ENCODE assay signal across 27 mouse cellular contexts in genomic region chr7:66364491-66364890, GRCm38 (mm10). TPM values are rescaled to one million over a fixed set of nuclear protein-coding genes. Genes with fewer than 3 reads are reported as not detected.
A peak's percentile ranks its signal among the peaks of the same experiment; 100 is the strongest.
DNase-seq lines count a peak whose midpoint lies in the region; ATAC-seq lines count a peak whose summit lies in the region.
"Had no signal": no experiment of that assay in that cellular context is flagged by ENCODE, and none has a peak within 500 bp of the region (broad histone marks: within the 10 kb centered on the region; RNA-seq: fewer than 3 reads in every experiment).

No protein-coding gene starts in this region.

- H3K4me1 ChIP-seq in forebrain, embryonic 11.5 days (replicated peaks; ENCODE audit: control insufficient read depth, insufficient read depth, low read length) = no peaks in the 10 kb centered on the region
- H3K4me1 ChIP-seq in forebrain, embryonic 12.5 days = no peaks in the 10 kb centered on the region
- no peaks in the 10 kb centered on the region; the same call in 1 of the 2 replicates for H3K4me1 ChIP-seq in liver, embryonic 11.5 days (replicated peaks; ENCODE audit: control insufficient read depth, insufficient read depth, low read length)
- H3K4me1 ChIP-seq in liver, embryonic 12.5 days = peaks cover 6% of the 10 kb centered on the region; the same call in 1 of the 2 replicates
- H3K4me1 ChIP-seq in midbrain, embryonic 11.5 days (ENCODE audit: control insufficient read depth, insufficient read depth, low read length) = no peaks in the 10 kb centered on the region
- H3K4me1 ChIP-seq in midbrain, embryonic 10.5 days = no peaks in the 10 kb centered on the region
- H3K4me1 ChIP-seq: forebrain, embryonic 13.5 days; forebrain, embryonic 15.5 days had no signal

- no peaks in the 10 kb centered on the region for H3K27me3 ChIP-seq in forebrain, embryonic 11.5 days (ENCODE audit: control insufficient read depth, insufficient read depth, low read length)
- no peaks in the 10 kb centered on the region for H3K27me3 ChIP-seq in forebrain, embryonic 12.5 days
- no peaks in the 10 kb centered on the region for H3K27me3 ChIP-seq in liver, embryonic 11.5 days (replicated peaks; ENCODE audit: control insufficient read depth, insufficient read depth, low read length)
- no peaks in the 10 kb centered on the region for H3K27me3 ChIP-seq in liver, embryonic 12.5 days (replicated peaks)
- H3K27me3 ChIP-seq in midbrain, embryonic 11.5 days (ENCODE audit: control insufficient read depth, insufficient read depth, low read length) = no peaks in the 10 kb centered on the region
- H3K27me3 ChIP-seq in midbrain, embryonic 10.5 days (ENCODE audit: low read depth, poor library complexity, severe bottlenecking) = no peaks in the 10 kb centered on the region
- H3K27me3 ChIP-seq: CH12.LX; embryonic facial prominence, embryonic 12.5 days; forebrain, embryonic 13.5 days; forebrain, embryonic 15.5 days; Patski had no signal

- no peak overlapping the region for H3K27ac ChIP-seq in forebrain, embryonic 11.5 days (ENCODE audit: low read depth, low read length)
- no peak overlapping the region for H3K27ac ChIP-seq in forebrain, embryonic 12.5 days
- H3K27ac ChIP-seq in liver, embryonic 11.5 days (ENCODE audit: low read depth, low read length) = no peak overlapping the region
- H3K27ac ChIP-seq in liver, embryonic 12.5 days = no peak overlapping the region
- H3K27ac ChIP-seq in midbrain, embryonic 11.5 days (ENCODE audit: low read depth, low read length) = no peak overlapping the region
- H3K27ac ChIP-seq in midbrain, embryonic 10.5 days (replicated peaks) = no peak overlapping the region
- H3K27ac ChIP-seq: embryonic facial prominence, embryonic 10.5 days; embryonic facial prominence, embryonic 12.5 days; forebrain, embryonic 13.5 days; forebrain, embryonic 15.5 days had no signal

- no peak overlapping the region for H3K4me2 ChIP-seq in forebrain, embryonic 11.5 days (ENCODE audit: low read depth, low read length, severe bottlenecking)
- H3K4me2 ChIP-seq in forebrain, embryonic 12.5 days = no peak overlapping the region
- no peak overlapping the region for H3K4me2 ChIP-seq in liver, embryonic 11.5 days
- H3K4me2 ChIP-seq in liver, embryonic 12.5 days = no peak overlapping the region
- no peak overlapping the region for H3K4me2 ChIP-seq in midbrain, embryonic 11.5 days
- H3K4me2 ChIP-seq: embryonic facial prominence, embryonic 12.5 days; forebrain, embryonic 13.5 days; forebrain, embryonic 15.5 days had no signal

- peak; percentile 28 for DNase-seq in forebrain, embryonic 11.5 days (ENCODE audit: low spot score)
- peak; percentile 6 for DNase-seq in liver, embryonic 11.5 days (ENCODE audit: low spot score)
- DNase-seq in midbrain, embryonic 11.5 days (ENCODE audit: low spot score, missing footprints) = peak; percentile 79
- no peak for DNase-seq in midbrain, embryonic 10.5 days (ENCODE audit: low spot score)
- DNase-seq: adrenal gland, adult 8-10 months; adrenal gland, postnatal 14 days; adrenal gland, postnatal 36 days; B cell, adult 2 months; cerebellum, adult 11-12 months; cerebellum, adult 2 months; cerebellum, adult 9-10 months; cerebellum, postnatal 10 days; cerebellum, postnatal 25 days; forebrain, postnatal 0 days had no signal

- H3K4me3 ChIP-seq in forebrain, embryonic 11.5 days (ENCODE audit: low read depth, low read length) = no peak overlapping the region
- no peak overlapping the region for H3K4me3 ChIP-seq in forebrain, embryonic 12.5 days (replicated peaks)
- H3K4me3 ChIP-seq in liver, embryonic 11.5 days (ENCODE audit: low read depth, low read length) = no peak overlapping the region
- no peak overlapping the region for H3K4me3 ChIP-seq in liver, embryonic 12.5 days
- no peak overlapping the region for H3K4me3 ChIP-seq in midbrain, embryonic 11.5 days (ENCODE audit: low read depth, low read length)
- no peak overlapping the region for H3K4me3 ChIP-seq in midbrain, embryonic 10.5 days
- H3K4me3 ChIP-seq: embryonic facial prominence, embryonic 10.5 days; embryonic facial prominence, embryonic 12.5 days; forebrain, embryonic 13.5 days; forebrain, embryonic 15.5 days had no signal

- WGBS in forebrain, embryonic 11.5 days = 95% methylated on average over 11 of the region's 11 CpGs
- 93% methylated on average over 11 of the region's 11 CpGs for WGBS in forebrain, embryonic 12.5 days
- 93% methylated on average over 11 of the region's 11 CpGs for WGBS in liver, embryonic 11.5 days
- 84% methylated on average over 11 of the region's 11 CpGs for WGBS in liver, embryonic 12.5 days (ENCODE audit: insufficient replicate concordance)
- WGBS in midbrain, embryonic 11.5 days = 92% methylated on average over 11 of the region's 11 CpGs
- 94% methylated on average over 11 of the region's 11 CpGs for WGBS in midbrain, embryonic 10.5 days

- H3K9ac ChIP-seq in forebrain, embryonic 11.5 days (ENCODE audit: low read length) = no peak overlapping the region
- no peak overlapping the region for H3K9ac ChIP-seq in forebrain, embryonic 12.5 days
- no peak overlapping the region for H3K9ac ChIP-seq in liver, embryonic 11.5 days (ENCODE audit: low read depth, low read length)
- no peak overlapping the region for H3K9ac ChIP-seq in liver, embryonic 12.5 days
- no peak overlapping the region for H3K9ac ChIP-seq in midbrain, embryonic 11.5 days (ENCODE audit: low read length)
- H3K9ac ChIP-seq: embryonic facial prominence, embryonic 12.5 days; forebrain, embryonic 13.5 days; forebrain, embryonic 15.5 days; forebrain, postnatal 0 days had no signal

- no peaks in the 10 kb centered on the region; the same call in 1 of the 2 replicates for H3K9me3 ChIP-seq in forebrain, embryonic 11.5 days (ENCODE audit: control insufficient read depth, low read length)
- H3K9me3 ChIP-seq in forebrain, embryonic 12.5 days = no peaks in the 10 kb centered on the region; the same call in 1 of the 2 replicates
- H3K9me3 ChIP-seq in liver, embryonic 11.5 days (ENCODE audit: control insufficient read depth, low read length) = no peaks in the 10 kb centered on the region
- peaks cover 25% of the 10 kb centered on the region; the same call in 1 of the 2 replicates for H3K9me3 ChIP-seq in liver, embryonic 12.5 days (replicated peaks)
- H3K9me3 ChIP-seq in midbrain, embryonic 11.5 days (ENCODE audit: control insufficient read depth, low read length) = 0 out of 2 replicates have a peak, but pooled peaks cover 3% of the 10 kb centered on the region
- peaks cover 15% of the 10 kb centered on the region for H3K9me3 ChIP-seq in midbrain, embryonic 10.5 days (replicated peaks)
- H3K9me3 ChIP-seq: forebrain, embryonic 15.5 days had no signal

- no peak for ATAC-seq in forebrain, embryonic 11.5 days (replicated peaks; ENCODE audit: low FRiP score)
- ATAC-seq in forebrain, embryonic 12.5 days (ENCODE audit: low FRiP score) = no peak
- ATAC-seq in liver, embryonic 11.5 days (replicated peaks; ENCODE audit: low FRiP score) = no peak
- ATAC-seq in liver, embryonic 12.5 days = no peak
- no peak for ATAC-seq in midbrain, embryonic 11.5 days (ENCODE audit: low FRiP score)
- ATAC-seq: activated CD4-positive, CD25-positive, alpha-beta regulatory T cell, adult 4 months; CD4-positive, CD25-positive, alpha-beta regulatory T cell, adult 4 months; forebrain, embryonic 13.5 days; forebrain, embryonic 15.5 days; forebrain, postnatal 0 days; Patski had no signal

- H3K36me3 ChIP-seq in forebrain, embryonic 11.5 days (ENCODE audit: control insufficient read depth, insufficient read depth, low read length) = no peaks in the 10 kb centered on the region
- no peaks in the 10 kb centered on the region for H3K36me3 ChIP-seq in forebrain, embryonic 12.5 days (replicated peaks)
- H3K36me3 ChIP-seq in liver, embryonic 11.5 days (ENCODE audit: control insufficient read depth, insufficient read depth, low read length) = no peaks in the 10 kb centered on the region; the same call in 1 of the 2 replicates
- peaks cover 20% of the 10 kb centered on the region for H3K36me3 ChIP-seq in liver, embryonic 12.5 days
- H3K36me3 ChIP-seq in midbrain, embryonic 11.5 days (ENCODE audit: control insufficient read depth, insufficient read depth, low read length) = no peaks in the 10 kb centered on the region
- no peaks in the 10 kb centered on the region for H3K36me3 ChIP-seq in midbrain, embryonic 10.5 days
- H3K36me3 ChIP-seq: embryonic facial prominence, embryonic 12.5 days; forebrain, embryonic 15.5 days; G1E had no signal

RNA-seq across cellular contexts. Expression of gene Gm10974, which starts 1.2 kb away (rescaled TPM):
- not detected in 2 replicates for polyA plus RNA-seq in forebrain, embryonic 11.5 days (2014; fragmentation: Nextera tagmentation; extraction: Ambion mirVana)
- not detected in 2 replicates for polyA plus RNA-seq in forebrain, embryonic 12.5 days (2016; fragmentation: Nextera tagmentation; extraction: Ambion mirVana)
- polyA plus RNA-seq in liver, embryonic 11.5 days (2014; fragmentation: Nextera tagmentation; extraction: Ambion mirVana) = not detected in 2 replicates
- polyA plus RNA-seq in liver, embryonic 12.5 days (2016; fragmentation: Nextera tagmentation; extraction: Ambion mirVana) = not detected in 2 replicates
- polyA plus RNA-seq in midbrain, embryonic 11.5 days (2014; fragmentation: Nextera tagmentation; extraction: Ambion mirVana) = not detected in 2 replicates
- not detected in 2 replicates for polyA plus RNA-seq in midbrain, embryonic 10.5 days (2016; fragmentation: Nextera tagmentation; extraction: Ambion mirVana)
- polyA plus RNA-seq: activated CD4-positive, CD25-positive, alpha-beta regulatory T cell, adult 4 months; CD4-positive, CD25-positive, alpha-beta regulatory T cell, adult 4 months; cerebellum, adult 2 months; cortical plate, adult 2 months; embryonic facial prominence, embryonic 10.5 days; embryonic facial prominence, embryonic 12.5 days; embryonic facial prominence, embryonic 14.5 days; forebrain, embryonic 13.5 days; forebrain, embryonic 15.5 days; forebrain, postnatal 0 days; G1E; Patski had no signal

RNA-seq across cellular contexts. Expression of gene Lrrk1, which starts 23.7 kb away (rescaled TPM):
- 3.3 and 5.2 TPM in 2 replicates for polyA plus RNA-seq in forebrain, embryonic 11.5 days (2014; fragmentation: Nextera tagmentation; extraction: Ambion mirVana)
- polyA plus RNA-seq in forebrain, embryonic 12.5 days (2016; fragmentation: Nextera tagmentation; extraction: Ambion mirVana) = 2.6 and 3.7 TPM in 2 replicates
- polyA plus RNA-seq in liver, embryonic 11.5 days (2014; fragmentation: Nextera tagmentation; extraction: Ambion mirVana) = 8.9 and 9.3 TPM in 2 replicates
- polyA plus RNA-seq in liver, embryonic 12.5 days (2016; fragmentation: Nextera tagmentation; extraction: Ambion mirVana) = 6.3 and 7.1 TPM in 2 replicates
- 2.5 and 2.9 TPM in 2 replicates for polyA plus RNA-seq in midbrain, embryonic 11.5 days (2014; fragmentation: Nextera tagmentation; extraction: Ambion mirVana)
- polyA plus RNA-seq in midbrain, embryonic 10.5 days (2016; fragmentation: Nextera tagmentation; extraction: Ambion mirVana) = 4.6 and 6.0 TPM in 2 replicates
- polyA plus RNA-seq: G1E had no signal
